Mouse (Mus musculus): ENCODE data around the gene Klhl29. TPM values are rescaled to one million over a fixed set of nuclear protein-coding genes. Genes with fewer than 3 reads are reported as not detected.

The Klhl29 gene
- total and polyA plus RNA-seq, 3 experiments, result not detected

GRCm38 (mm10) chr12:5125907-5126306, 249.6 kb downstream of the Klhl29 start:
- TF ChIP-seq E2F4 (IDR thresholded peaks at IDR 0.05; ENCODE audit: borderline replicate concordance, low read depth, low read length) (no peak), RCOR1 (IDR thresholded peaks at IDR 0.05; ENCODE audit: low read depth, low read length) (no peak), BHLHE40 (IDR thresholded peaks at IDR 0.05; ENCODE audit: borderline replicate concordance, low read depth, low read length) (no peak), CTCF (IDR thresholded peaks at IDR 0.05 in 2 of 3, conservative IDR thresholded peaks at IDR 0.05 in 1 of 3; ENCODE audit: control insufficient read depth in 1 of 3, insufficient read depth in 1 of 3, low read depth in 2 of 3, low read length in 3 of 3, poor library complexity in 1 of 3, severe bottlenecking in 1 of 3) (no peak), KAT2A (conservative IDR thresholded peaks at IDR 0.05; ENCODE audit: low read depth, low read length) (no peak), USF1 (IDR thresholded peaks at IDR 0.05; ENCODE audit: low read depth, low read length) (no peak), RAD21 (IDR thresholded peaks at IDR 0.05; ENCODE audit: low read depth, low read length) (no peak)
- no peaks in the 10 kb centered on the region for H3K4me1 ChIP-seq (ENCODE audit: control insufficient read depth in 1 of 2, insufficient read depth in 2 of 2, low read length in 2 of 2)
- no peaks in the 10 kb centered on the region for H3K9me3 ChIP-seq (replicated peaks; ENCODE audit: insufficient read depth, low read length)
- no peak overlapping the region for H3K4me3 ChIP-seq (ENCODE audit: control insufficient read depth in 1 of 2, insufficient read depth in 1 of 2, low read depth in 2 of 2, low read length in 2 of 2)
- H3K9ac ChIP-seq (ENCODE audit: control insufficient read depth, low read depth, low read length, poor library complexity, severe bottlenecking), result no peak overlapping the region
- H3K27me3 ChIP-seq (ENCODE audit: control insufficient read depth in 1 of 2, insufficient read depth in 2 of 2, low read length in 2 of 2), result no peaks in the 10 kb centered on the region
- no peak overlapping the region for H3K27ac ChIP-seq (ENCODE audit: control insufficient read depth, low read depth, low read length)
- H3K79me2 ChIP-seq (ENCODE audit: control insufficient read depth, insufficient read depth, low read length, poor library complexity), result no peaks in the 10 kb centered on the region
- DNase-seq (ENCODE audit: low read depth, low spot score), result no peak
- H3K36me3 ChIP-seq (ENCODE audit: control insufficient read depth in 1 of 2, insufficient read depth in 2 of 2, low read length in 2 of 2), result no peaks in the 10 kb centered on the region

GRCm38 (mm10) chr12:5122972-5123371, 252.5 kb downstream of the Klhl29 start:
- no peaks in the 10 kb centered on the region for H3K79me2 ChIP-seq (ENCODE audit: control insufficient read depth, insufficient read depth, low read length, poor library complexity)
- DNase-seq (ENCODE audit: low read depth, low spot score), result no peak

GRCm38 (mm10) chr12:5120249-5120648, 255.2 kb downstream of the Klhl29 start:
- Histone ChIP-seq H3K9ac (ENCODE audit: control insufficient read depth, low read depth, low read length, poor library complexity, severe bottlenecking) (no peak overlapping the region), H3K79me2 (ENCODE audit: control insufficient read depth, insufficient read depth, low read length, poor library complexity) (no peaks in the 10 kb centered on the region), H3K36me3 (ENCODE audit: control insufficient read depth in 1 of 2, insufficient read depth in 2 of 2, low read length in 2 of 2) (no peaks in the 10 kb centered on the region), H3K4me3 (ENCODE audit: control insufficient read depth in 1 of 2, insufficient read depth in 1 of 2, low read depth in 2 of 2, low read length in 2 of 2) (no peak overlapping the region), H3K9me3 (replicated peaks; ENCODE audit: insufficient read depth, low read length) (no peaks in the 10 kb centered on the region), H3K4me1 (ENCODE audit: control insufficient read depth in 1 of 2, insufficient read depth in 2 of 2, low read length in 2 of 2) (no peaks in the 10 kb centered on the region), H3K27ac (ENCODE audit: control insufficient read depth, low read depth, low read length) (no peak overlapping the region), H3K27me3 (ENCODE audit: control insufficient read depth in 1 of 2, insufficient read depth in 2 of 2, low read length in 2 of 2) (no peaks in the 10 kb centered on the region)
- no peak for DNase-seq (ENCODE audit: low read depth, low spot score)
- TF ChIP-seq TCF12 (IDR thresholded peaks at IDR 0.05; ENCODE audit: low read depth, low read length) (no peak), HCFC1 (IDR thresholded peaks at IDR 0.05; ENCODE audit: low read depth, low read length) (no peak), POLR2AphosphoS5 (IDR thresholded peaks at IDR 0.05; ENCODE audit: borderline replicate concordance, low read depth, low read length) (no peak), ZNF384 (IDR thresholded peaks at IDR 0.05; ENCODE audit: low read depth, low read length) (no peak), RAD21 (IDR thresholded peaks at IDR 0.05; ENCODE audit: low read depth, low read length) (no peak), CHD2 (IDR thresholded peaks at IDR 0.05; ENCODE audit: low read length) (no peak), TAL1 (IDR thresholded peaks at IDR 0.05; ENCODE audit: low read length) (no peak), GATA1 (IDR thresholded peaks at IDR 0.05; ENCODE audit: low read depth, low read length) (no peak), BHLHE40 (IDR thresholded peaks at IDR 0.05; ENCODE audit: borderline replicate concordance, low read depth, low read length) (no peak), NRF1 (IDR thresholded peaks at IDR 0.05; ENCODE audit: insufficient read depth, low read depth, low read length, poor library complexity, severe bottlenecking) (no peak)

More at GRCm38 (mm10) chr12:5122972-5123371, 252.5 kb downstream of the Klhl29 start:
- Histone ChIP-seq H3K27me3 (ENCODE audit: control insufficient read depth in 1 of 2, insufficient read depth in 2 of 2, low read length in 2 of 2) (no peaks in the 10 kb centered on the region), H3K4me1 (ENCODE audit: control insufficient read depth in 1 of 2, insufficient read depth in 2 of 2, low read length in 2 of 2) (no peaks in the 10 kb centered on the region), H3K9ac (ENCODE audit: control insufficient read depth, low read depth, low read length, poor library complexity, severe bottlenecking) (no peak overlapping the region), H3K9me3 (replicated peaks; ENCODE audit: insufficient read depth, low read length) (no peaks in the 10 kb centered on the region), H3K27ac (ENCODE audit: control insufficient read depth, low read depth, low read length) (no peak overlapping the region), H3K36me3 (ENCODE audit: control insufficient read depth in 1 of 2, insufficient read depth in 2 of 2, low read length in 2 of 2) (no peaks in the 10 kb centered on the region), H3K4me3 (ENCODE audit: control insufficient read depth in 1 of 2, insufficient read depth in 1 of 2, low read depth in 2 of 2, low read length in 2 of 2) (no peak overlapping the region)
- TF ChIP-seq MYB (IDR thresholded peaks at IDR 0.05; ENCODE audit: low read depth, low read length) (no peak), USF2 (IDR thresholded peaks at IDR 0.05; ENCODE audit: borderline replicate concordance in 1 of 2, insufficient read depth in 1 of 2, low read depth in 1 of 2, low read length in 2 of 2) (no peak), TCF12 (IDR thresholded peaks at IDR 0.05; ENCODE audit: low read depth, low read length) (no peak), CHD1 (IDR thresholded peaks at IDR 0.05; ENCODE audit: low read depth, low read length) (no peak), TBP (IDR thresholded peaks at IDR 0.05; ENCODE audit: low read depth, low read length) (no peak), ELF1 (IDR thresholded peaks at IDR 0.05; ENCODE audit: low read depth, low read length) (no peak)
